Mouse (Mus musculus) limb, embryonic 10.5 days (tissue): Measurements from ENCODE around the gene 1700025C18Rik. TPM values are rescaled to one million over a fixed set of nuclear protein-coding genes. Genes with fewer than 3 reads are reported as not detected.
A peak's percentile ranks its signal among the peaks of the same experiment; 100 is the strongest.

ENCODE experiments used
- DNase-seq: peaks from one replicate; pipeline ENCODE4 v3.0.0-alpha.2; 2017; ENCODE audit warnings: low spot score
- H3K27ac ChIP-seq: fragments of 300-500 bp; sonication (generic); 2 replicates; pipeline ENCODE4 v1.5.1; 2016; ENCODE audit warnings: mild to moderate bottlenecking
- H3K27me3 ChIP-seq: fragments of 300-500 bp; sonication (generic); 2 replicates; pipeline ENCODE4 v1.6.1; 2016; ENCODE audit warnings: low read depth, mild to moderate bottlenecking; ENCODE audit not compliant: poor library complexity, severe bottlenecking
- H3K36me3 ChIP-seq: fragments of 300-500 bp; sonication (generic); 2 replicates; pipeline ENCODE4 v1.6.1; 2016; ENCODE audit warnings: mild to moderate bottlenecking, moderate library complexity
- H3K4me1 ChIP-seq: fragments of 300-500 bp; sonication (generic); 2 replicates; pipeline ENCODE4 v1.6.1; 2016
- H3K4me3 ChIP-seq: fragments of 300-500 bp; sonication (generic); 2 replicates; pipeline ENCODE4 v1.5.1; 2016; ENCODE audit warnings: mild to moderate bottlenecking, moderate library complexity
- H3K9me3 ChIP-seq: fragments of 300-500 bp; sonication (generic); replicated peaks from 2 replicates; pipeline ENCODE4 v1.6.1; 2016; ENCODE audit warnings: mild to moderate bottlenecking
- WGBS: fragments of 180-500 bp; shearing (Covaris S2); methylation state at CpG from one replicate; pipeline ENCODE4 v1.1.7; 2016; 5-methylcytosine and 5-hydroxymethylcytosine counted together
- polyA plus RNA-seq: library from polyadenylated mRNA; unstranded; fragments of >200 nt; fragmentation: Nextera tagmentation; extraction: Ambion mirVana; gene quantifications from 2 replicates; pipeline ENCODE4 v1.2.1, GENCODE M21; 2016

The 1700025C18Rik gene
- polyA plus RNA-seq, 1 experiment from 2014 or later = not detected

DNA sequence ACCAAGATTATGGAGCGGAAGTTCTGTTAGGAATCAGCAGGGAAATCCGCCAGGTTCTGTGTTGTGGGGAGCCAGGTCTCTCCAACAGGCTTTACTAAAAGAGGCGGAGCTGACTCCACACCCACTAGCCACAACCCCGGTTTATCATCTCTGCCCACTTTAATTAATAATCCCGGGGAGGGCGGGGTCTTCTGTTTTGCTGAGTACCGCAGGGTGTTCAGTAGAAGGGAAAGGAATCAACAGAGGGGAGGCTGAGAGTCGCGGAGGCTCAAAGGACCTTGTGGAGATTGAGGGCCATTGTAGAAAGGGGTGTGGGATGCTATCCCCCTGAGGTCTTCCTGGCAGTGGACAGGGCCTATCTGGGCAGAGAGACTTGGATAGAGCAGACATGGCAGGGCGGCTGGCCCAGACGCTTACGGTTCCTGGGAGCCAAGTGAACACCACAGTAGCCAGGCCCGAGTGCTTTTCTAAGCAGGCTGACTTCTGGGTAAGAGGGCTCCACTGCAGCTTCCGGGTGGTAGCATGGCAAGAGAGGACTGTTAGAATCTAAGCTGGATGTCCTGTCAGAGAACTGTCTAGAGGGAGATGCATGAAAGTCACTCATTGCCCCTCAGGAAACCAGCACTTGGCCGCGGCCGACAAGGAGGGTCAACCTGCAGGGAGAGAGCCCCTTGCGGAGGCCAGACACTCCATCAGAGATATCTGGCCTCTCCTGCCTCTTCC is 39.6 kb downstream of the 1700025C18Rik start:
- 81% methylated on average over 18 of the region's 18 CpGs for WGBS
- Histone ChIP-seq H3K9me3 (0 out of 2 replicates have a peak, but pooled peaks cover 2% of the 10 kb centered on the region), H3K27ac (no peak overlapping the region), H3K4me3 (no peak overlapping the region), H3K4me1 (peaks cover 14% of the 10 kb centered on the region), H3K36me3 (no peaks in the 10 kb centered on the region), H3K27me3 (no peaks in the 10 kb centered on the region; the same call in 1 of the 2 replicates)
- DNase-seq = no peak

DNA sequence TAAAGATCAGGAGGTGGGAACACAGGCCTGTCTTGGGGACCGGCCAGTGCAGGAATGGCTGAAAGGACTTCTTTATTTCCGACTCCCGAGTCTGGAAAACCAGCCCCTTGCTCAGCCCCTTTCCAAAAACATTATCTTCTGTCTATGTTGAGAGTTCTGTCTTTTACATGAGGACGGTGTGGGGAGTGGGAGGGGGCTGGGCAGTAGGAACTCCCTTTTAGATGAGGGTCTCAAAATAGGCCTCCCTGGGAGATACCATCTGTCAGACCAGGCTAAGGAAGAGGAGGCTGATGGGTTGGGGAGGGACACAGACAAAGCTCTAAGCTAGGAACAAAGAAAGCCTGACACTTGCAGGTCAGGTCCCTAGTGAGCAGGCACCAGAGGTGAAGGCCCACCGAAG is 41.5 kb downstream of the 1700025C18Rik start:
- WGBS = 67% methylated on average over 5 of the region's 5 CpGs
- Histone ChIP-seq H3K36me3 (no peaks in the 10 kb centered on the region), H3K4me1 (no peaks in the 10 kb centered on the region), H3K9me3 (no peaks in the 10 kb centered on the region), H3K4me3 (no peak overlapping the region), H3K27me3 (no peaks in the 10 kb centered on the region), H3K27ac (no peak overlapping the region)
- no peak for DNase-seq

DNA sequence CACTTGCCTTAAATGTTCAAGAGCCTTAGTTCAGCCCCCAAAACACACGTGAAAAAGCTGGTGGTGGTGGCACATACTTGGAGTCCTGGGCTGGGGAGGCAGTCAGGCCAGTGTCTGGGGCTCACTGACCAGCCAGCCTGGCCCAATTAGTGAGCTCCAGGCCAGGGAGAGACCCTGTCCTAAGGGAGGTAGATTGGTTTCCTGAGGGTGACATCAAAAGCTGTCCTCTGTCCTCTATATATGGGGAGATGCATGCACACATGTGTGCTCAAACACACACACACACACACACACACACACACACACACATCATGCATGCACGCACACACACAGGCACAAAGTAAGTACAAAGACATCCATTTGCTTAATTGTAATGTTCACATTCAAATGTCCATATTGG is 46.8 kb downstream of the 1700025C18Rik start:
- Histone ChIP-seq H3K9me3 (no peaks in the 10 kb centered on the region), H3K36me3 (no peaks in the 10 kb centered on the region), H3K27ac (peak overlapping the region; percentile 9; the same call in 1 of the 2 replicates), H3K4me1 (peaks cover 11% of the 10 kb centered on the region), H3K27me3 (no peaks in the 10 kb centered on the region), H3K4me3 (no peak overlapping the region)
- 67% methylated on average over 2 of the region's 2 CpGs for WGBS
- DNase-seq = no peak

DNA sequence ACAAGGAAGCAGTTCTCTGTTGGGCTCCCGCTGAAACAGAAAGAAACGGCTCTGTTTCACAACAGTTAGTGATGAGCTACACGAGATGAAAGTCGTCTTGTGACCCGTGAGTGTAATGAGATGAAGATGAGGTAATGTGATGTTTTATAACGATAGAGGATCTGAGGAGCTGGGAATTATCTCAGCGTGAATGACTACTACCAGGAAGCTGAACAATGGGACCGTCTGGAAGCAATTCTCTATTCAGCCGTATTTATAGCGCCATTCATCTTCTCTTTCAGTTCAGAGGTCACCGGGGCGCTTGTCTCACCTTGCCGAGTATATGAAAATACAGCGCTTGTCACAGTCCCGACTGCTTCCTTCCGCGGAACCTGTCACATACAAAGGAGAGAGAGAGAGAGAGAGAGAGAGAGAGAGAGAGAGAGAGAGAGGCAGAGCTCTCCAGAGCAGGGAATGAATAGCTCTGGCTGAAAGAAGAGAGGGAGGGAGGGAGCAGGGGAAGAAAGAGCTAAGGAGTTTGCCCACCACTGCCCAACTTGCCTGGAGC is 47.4 kb downstream of the 1700025C18Rik start:
- Histone ChIP-seq H3K27me3 (no peaks in the 10 kb centered on the region), H3K4me3 (peak overlapping the region; percentile 13; the same call in 1 of the 2 replicates), H3K4me1 (peaks cover 11% of the 10 kb centered on the region), H3K27ac (peak overlapping the region; percentile 9; the same call in 1 of the 2 replicates), H3K36me3 (no peaks in the 10 kb centered on the region), H3K9me3 (no peaks in the 10 kb centered on the region)
- no peak for DNase-seq
- WGBS = 7% methylated on average over 17 of the region's 17 CpGs

DNA sequence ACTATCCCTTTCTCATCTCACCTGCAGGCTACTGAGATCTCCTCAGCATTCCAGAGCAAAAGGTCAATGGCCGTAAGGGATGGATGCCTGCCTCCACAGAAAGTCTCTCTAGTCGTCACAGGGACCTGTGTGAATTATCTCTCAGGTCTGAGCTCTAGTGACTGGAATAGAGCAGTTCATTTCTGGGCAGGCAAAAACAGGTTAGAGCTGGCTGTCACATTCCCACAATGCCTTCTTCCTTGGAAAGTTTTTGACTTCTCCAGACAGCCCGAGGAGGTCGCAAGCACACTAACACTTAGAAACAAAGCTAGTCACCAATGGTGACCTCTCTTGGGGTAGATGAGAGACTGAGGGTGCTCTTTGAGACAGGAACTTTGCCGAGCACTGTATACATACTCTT is 48.4 kb downstream of the 1700025C18Rik start:
- WGBS = 74% methylated on average over 5 of the region's 5 CpGs
- H3K4me3 ChIP-seq = no peak overlapping the region
- no peak overlapping the region for H3K27ac ChIP-seq
- DNase-seq = no peak
- H3K9me3 ChIP-seq = no peaks in the 10 kb centered on the region
- no peaks in the 10 kb centered on the region for H3K27me3 ChIP-seq
- H3K4me1 ChIP-seq = peaks cover 11% of the 10 kb centered on the region
- no peaks in the 10 kb centered on the region for H3K36me3 ChIP-seq

DNA sequence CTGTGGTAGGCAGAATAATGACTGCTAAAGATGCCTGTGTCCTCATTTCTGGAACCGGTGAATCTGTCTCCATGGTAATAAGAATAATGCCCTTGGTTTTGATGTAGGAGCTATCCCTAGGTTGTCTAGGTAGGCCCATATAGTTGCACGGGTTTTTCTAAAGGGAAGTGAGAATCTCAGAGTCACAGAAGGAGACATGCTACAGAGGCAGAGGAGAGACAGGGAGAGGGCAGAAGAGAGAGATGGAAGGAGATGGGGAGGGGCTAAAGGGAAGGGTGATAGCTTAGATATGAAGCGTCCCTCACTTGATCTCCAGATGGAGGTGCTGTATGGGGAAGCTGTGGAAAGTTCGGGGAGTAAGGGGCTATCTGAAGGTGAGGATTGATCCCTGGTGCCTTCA is 53.1 kb downstream of the 1700025C18Rik start:
- WGBS = 73% methylated on average over 4 of the region's 4 CpGs
- no peak for DNase-seq
- H3K36me3 ChIP-seq = no peaks in the 10 kb centered on the region

DNA sequence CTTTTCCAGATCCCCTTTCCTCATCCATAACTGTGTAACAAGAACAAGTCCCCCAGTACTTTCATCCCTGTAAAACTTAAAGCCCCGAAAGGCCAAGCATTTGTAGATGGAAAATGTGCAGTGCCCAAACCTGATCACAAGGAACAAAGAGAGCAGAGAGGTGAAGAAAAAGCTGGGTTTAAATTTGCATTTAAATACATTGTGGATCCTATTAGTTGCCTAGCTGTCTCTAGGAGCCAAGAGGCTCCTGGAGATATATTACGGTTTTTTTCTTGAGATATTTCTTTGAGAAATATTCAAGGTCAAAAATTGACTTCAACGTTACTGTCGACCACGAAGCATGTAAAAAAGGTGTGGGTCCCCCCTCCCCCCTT is 55.5 kb downstream of the 1700025C18Rik start:
- WGBS = 50% methylated on average over 5 of the region's 5 CpGs
- DNase-seq = no peak
- peaks cover 4% of the 10 kb centered on the region; the same call in 1 of the 2 replicates for H3K36me3 ChIP-seq
- H3K27ac ChIP-seq = peak overlapping the region; percentile 99
- peaks cover 19% of the 10 kb centered on the region for H3K4me1 ChIP-seq
- H3K27me3 ChIP-seq = no peaks in the 10 kb centered on the region
- no peaks in the 10 kb centered on the region for H3K9me3 ChIP-seq
- peak overlapping the region; percentile 93 for H3K4me3 ChIP-seq

More for the DNA sequence above, 53.1 kb downstream of the 1700025C18Rik start:
- H3K27me3 ChIP-seq = no peaks in the 10 kb centered on the region
- H3K4me1 ChIP-seq = peaks cover 17% of the 10 kb centered on the region
- H3K9me3 ChIP-seq = no peaks in the 10 kb centered on the region
- no peak overlapping the region for H3K27ac ChIP-seq
- no peak overlapping the region for H3K4me3 ChIP-seq

DNA sequence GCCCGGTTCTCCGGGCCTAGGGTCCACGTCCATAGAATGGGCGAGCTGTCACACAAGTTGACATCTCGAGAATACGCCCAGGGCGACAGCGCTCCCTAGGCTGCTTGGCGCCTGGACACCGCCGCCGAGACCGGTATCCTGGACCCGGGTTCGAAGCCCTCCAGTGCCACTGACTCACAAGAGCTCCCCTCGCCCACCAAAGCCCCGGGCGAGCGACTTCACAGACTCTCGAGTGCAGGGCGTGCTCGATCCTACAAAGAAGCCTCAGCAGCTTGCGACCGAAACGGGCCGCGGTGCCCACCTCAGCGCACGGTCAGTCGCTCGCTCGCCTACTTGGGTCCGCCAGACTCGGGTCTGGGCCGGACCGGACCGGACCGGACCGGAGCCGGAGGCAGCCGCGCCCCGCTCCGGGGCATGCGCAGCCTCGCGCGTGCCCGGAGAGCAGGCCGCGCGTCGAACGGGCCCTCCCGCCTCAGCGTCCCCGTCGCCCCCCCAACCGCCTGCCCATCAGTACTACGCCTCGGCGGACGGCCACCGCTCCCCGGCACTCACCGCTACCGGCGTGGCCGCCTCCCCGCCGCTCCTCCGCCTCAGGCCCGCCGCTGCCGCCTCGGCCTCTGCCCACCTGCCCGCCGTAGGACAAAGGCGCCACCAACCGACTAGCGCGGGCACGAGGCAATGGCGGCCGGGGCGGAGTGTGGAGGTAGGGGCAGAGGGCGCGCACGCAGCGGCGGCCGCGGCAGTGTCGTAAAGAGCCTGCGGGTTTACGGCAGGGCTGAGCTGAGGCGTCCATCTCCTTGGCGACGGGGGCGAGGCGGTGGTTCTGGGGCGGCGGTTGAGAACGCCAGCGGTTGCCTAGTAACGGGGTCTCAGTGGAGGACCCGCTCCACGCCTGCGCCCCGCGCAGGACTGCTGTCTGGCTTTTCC is 56.2 kb downstream of the 1700025C18Rik start, which contains the start of gene Ncoa5:
TSS of gene Ncoa5 (minus strand) at position 737 of the 927 bp plus-strand sequence.
- Histone ChIP-seq H3K27me3 (no peaks in the 10 kb centered on the region), H3K27ac (peak within 1 kb of the TSS; percentile 99), H3K36me3 (peaks cover 4% of the 10 kb centered on the region; the same call in 1 of the 2 replicates), H3K4me3 (peak within 1 kb of the TSS; percentile 93), H3K4me1 (peaks cover 19% of the 10 kb centered on the region), H3K9me3 (no peaks in the 10 kb centered on the region)
- peak; percentile 100 for DNase-seq
- under 1% methylated on average over 104 of the region's 111 CpGs for WGBS

DNA sequence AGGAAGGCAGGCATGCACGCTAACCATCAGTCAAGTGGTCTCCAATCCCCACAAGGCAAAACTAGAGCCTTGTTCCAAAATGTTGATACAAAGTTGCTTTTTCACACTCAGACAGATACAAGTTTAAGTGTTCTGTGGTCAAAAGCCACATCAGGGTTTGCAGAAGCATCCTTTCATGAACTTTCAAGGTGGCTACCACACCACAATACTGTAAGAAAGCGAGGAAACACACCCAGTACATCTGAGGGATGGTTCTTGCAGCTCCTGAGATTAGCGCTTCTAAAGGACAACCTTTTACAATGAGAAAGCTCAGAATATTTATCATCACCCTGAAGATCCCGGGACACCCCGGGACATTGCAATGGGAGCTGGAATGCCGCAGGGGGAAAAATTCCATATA is 57.2 kb downstream of the 1700025C18Rik start:
- H3K4me1 ChIP-seq = peaks cover 19% of the 10 kb centered on the region
- no peaks in the 10 kb centered on the region for H3K9me3 ChIP-seq
- 0 out of 2 replicates have a peak overlapping the region, but pooled peaks have one; percentile 99 for H3K27ac ChIP-seq
- peak overlapping the region; percentile 93 for H3K4me3 ChIP-seq
- no peaks in the 10 kb centered on the region for H3K27me3 ChIP-seq
- peaks cover 9% of the 10 kb centered on the region; the same call in 1 of the 2 replicates for H3K36me3 ChIP-seq
- no peak for DNase-seq
- WGBS = 66% methylated on average over 6 of the region's 6 CpGs

DNA sequence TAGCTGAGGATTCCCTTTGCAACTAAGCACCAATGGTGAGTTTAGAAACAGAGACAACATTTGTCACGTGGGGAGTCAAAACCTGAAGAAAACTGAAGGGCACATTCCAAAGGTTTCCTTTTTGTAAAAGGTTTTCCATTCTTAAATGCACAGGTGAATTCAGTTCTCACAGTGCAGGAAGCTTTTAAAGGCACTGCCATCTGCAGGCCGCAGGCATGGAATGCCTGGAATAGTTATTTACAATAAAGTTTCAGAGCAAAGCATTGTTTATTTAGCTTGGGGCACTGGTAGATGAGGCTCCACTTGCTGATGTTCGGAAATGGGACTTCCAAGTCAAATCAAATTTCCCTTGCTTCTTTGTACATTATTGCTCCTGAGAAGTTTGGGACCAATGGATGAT is 58.0 kb downstream of the 1700025C18Rik start:
- peaks cover 19% of the 10 kb centered on the region for H3K4me1 ChIP-seq
- peaks cover 9% of the 10 kb centered on the region; the same call in 1 of the 2 replicates for H3K36me3 ChIP-seq
- H3K9me3 ChIP-seq = no peaks in the 10 kb centered on the region
- H3K4me3 ChIP-seq = peak overlapping the region; percentile 93; the same call in 1 of the 2 replicates
- 68% methylated on average over 3 of the region's 3 CpGs for WGBS
- H3K27ac ChIP-seq = no peak overlapping the region
- DNase-seq = no peak
- H3K27me3 ChIP-seq = no peaks in the 10 kb centered on the region
